Mouse (Mus musculus): ENCODE data around the gene Speg. TPM values are rescaled to one million over a fixed set of nuclear protein-coding genes. Genes with fewer than 3 reads are reported as not detected.

The Speg gene
- total RNA-seq, 2 experiments from 2014 or later, result 184 TPM

Other genes with a start within 250 kb of the Speg start
- gene Slc23a3, start 241.4 kb upstream of the Speg start, total RNA-seq (2021), result under 1 TPM in 1 of 2 experiments, not detected in 1; 0.35 TPM
- gene Cnppd1, start 232.6 kb upstream of the Speg start, total RNA-seq (2021), result 10 to 100 TPM; 31.1 to 31.4 TPM
- 100 to 1,000 TPM; 143 to 148 TPM for gene Retreg2, start 232.5 kb upstream of the Speg start, total RNA-seq (2021)
- gene Zfand2b, start 206.7 kb upstream of the Speg start, total RNA-seq (2021), result 10 to 100 TPM; 30.9 to 32.7 TPM
- 10 to 100 TPM; 30.7 to 35.2 TPM for gene Abcb6, start 194.9 kb upstream of the Speg start, total RNA-seq (2021)
- 10 to 100 TPM; 19.5 to 21.1 TPM for gene Ankzf1, start 183.1 kb upstream of the Speg start, total RNA-seq (2021)
- gene Atg9a, start 183.1 kb upstream of the Speg start, total RNA-seq (2021), result 100 to 1,000 TPM; 110 to 115 TPM
- 10 to 100 TPM; 21.3 to 21.7 TPM for gene Glb1l, start 164.5 kb upstream of the Speg start, total RNA-seq (2021)
- gene Stk16, start 164.5 kb upstream of the Speg start, total RNA-seq (2021), result 10 to 100 TPM; 90.5 to 91.4 TPM
- gene Tuba4a, start 155.4 kb upstream of the Speg start, total RNA-seq (2021), result 100 to 1,000 TPM; 512 to 548 TPM
- gene A630095N17Rik, start 143.2 kb upstream of the Speg start, total RNA-seq (2021), result not detected
- 10 to 100 TPM; 60.0 to 61.1 TPM for gene Dnajb2, start 138.9 kb upstream of the Speg start, total RNA-seq (2021)
- 100 to 1,000 TPM; 326 to 350 TPM for gene Ptprn, start 110.8 kb upstream of the Speg start, total RNA-seq (2021)
- 10 to 100 TPM; 68.2 to 98.9 TPM for gene Resp18, start 96.9 kb upstream of the Speg start, total RNA-seq (2021)
- 10 to 100 TPM; 50.4 to 55.2 TPM for gene Dnpep, start 57.3 kb upstream of the Speg start, total RNA-seq (2021)
- 1 to 10 TPM; 1.6 to 1.8 TPM for gene Des, start 15.0 kb upstream of the Speg start, total RNA-seq (2021)
- gene Gmppa, start 60.6 kb downstream of the Speg start, total RNA-seq (2021), result 10 to 100 TPM; 56.0 to 62.2 TPM
- 10 to 100 TPM; 14.3 to 14.7 TPM for gene Asic4, start 75.1 kb downstream of the Speg start, total RNA-seq (2021)
- 10 to 100 TPM; 71.2 to 78.5 TPM for gene Chpf, start 104.0 kb downstream of the Speg start, total RNA-seq (2021)
- gene Tmem198, start 104.2 kb downstream of the Speg start, total RNA-seq (2021), result 10 to 100 TPM; 53.3 to 62.5 TPM
- 10 to 100 TPM; 25.2 to 27.0 TPM for gene Obsl1, start 131.2 kb downstream of the Speg start, total RNA-seq (2021)
- gene Inha, start 131.8 kb downstream of the Speg start, total RNA-seq (2021), result 10 to 100 TPM; 20.3 to 22.6 TPM
- gene Stk11ip, start 146.2 kb downstream of the Speg start, total RNA-seq (2021), result 10 to 100 TPM; 23.6 to 30.8 TPM
- 100 to 1,000 TPM; 120 to 141 TPM for gene Slc4a3, start 171.0 kb downstream of the Speg start, total RNA-seq (2021)